Mouse (Mus musculus) kidney, adult 2 months (tissue): ENCODE data around the gene Nit2. TPM values are rescaled to one million over a fixed set of nuclear protein-coding genes. Genes with fewer than 3 reads are reported as not detected.
"Not testable (repeated sequence)": the region's sequence is repeated elsewhere in the genome, so short reads cannot be mapped to it uniquely, and the experiment has no call there.

Source experiments
- DNase-seq: peaks from one replicate; pipeline ENCODE4 v3.0.0; 2021
- H3K27ac ChIP-seq: fragments of 200-500 bp; 2 replicates; pipeline ENCODE4 v1.5.1; 2012; ENCODE audit warnings: low read depth, low read length, control low read depth, inconsistent platforms; ENCODE audit not compliant: insufficient read depth
- H3K27me3 ChIP-seq: fragments of 200-500 bp; replicated peaks from 2 replicates; pipeline ENCODE4 v1.6.1; 2012; ENCODE audit warnings: mild to moderate bottlenecking, moderate library complexity, low read length, inconsistent platforms; ENCODE audit not compliant: control insufficient read depth, insufficient read depth
- H3K36me3 ChIP-seq: fragments of 200-500 bp; 2 replicates; pipeline ENCODE4 v1.6.1; 2012; ENCODE audit warnings: mild to moderate bottlenecking, moderate library complexity, low read length, inconsistent platforms; ENCODE audit not compliant: control insufficient read depth, insufficient read depth
- H3K4me1 ChIP-seq: fragments of 200-500 bp; 2 replicates; pipeline ENCODE4 v1.6.1; 2011; ENCODE audit warnings: low read length; ENCODE audit not compliant: control insufficient read depth, insufficient read depth
- H3K4me3 ChIP-seq: fragments of 200-500 bp; 2 replicates; pipeline ENCODE4 v1.5.1; 2011; ENCODE audit warnings: mild to moderate bottlenecking, low read depth, low read length, control low read depth; ENCODE audit not compliant: insufficient read depth
- CTCF ChIP-seq: fragments of 200-500 bp; conservative IDR thresholded peaks from 2 replicates; pipeline ENCODE4 v1.5.1; 2011; ENCODE audit warnings: low read depth, mild to moderate bottlenecking, control low read depth, low read length, moderate library complexity, mixed read lengths; ENCODE audit not compliant: insufficient read depth, insufficient read length
- POLR2A ChIP-seq: fragments of 200-500 bp; IDR thresholded peaks from one replicate; pipeline ENCODE4 v1.6.1; 2011; ENCODE audit warnings: low read depth, low read length, control low read depth
- WGBS: fragments of 180-500 bp; shearing (Covaris S2); methylation state at CpG from one replicate; pipeline ENCODE4 v1.1.7; 2018; 5-methylcytosine and 5-hydroxymethylcytosine counted together
- polyA plus RNA-seq: library from polyadenylated mRNA; depleted of rRNA; stranded (reverse); fragments of >200 nt; gene quantifications from 2 replicates; pipeline ENCODE4 v1.2.3, GENCODE M21; 2012

Nit2 gene
- polyA plus RNA-seq, 1 experiment = 83.7 TPM

- 75% methylated on average over 2 of the region's 2 CpGs for WGBS
- TF ChIP-seq POLR2A = no peak
- TF ChIP-seq CTCF = no peak
- no peak overlapping the region for H3K27ac ChIP-seq
- no peaks in the 10 kb centered on the region for H3K27me3 ChIP-seq
- H3K36me3 ChIP-seq = no peaks in the 10 kb centered on the region; the same call in 1 of the 2 replicates
- H3K4me1 ChIP-seq = no peaks in the 10 kb centered on the region; the same call in 1 of the 2 replicates
- no peak overlapping the region for H3K4me3 ChIP-seq
- DNase-seq = no peak
Measured at GRCm38 (mm10) chr16:57175751-57176150, 8.6 kb upstream of the Nit2 start.

GRCm38 (mm10) chr16:57174480-57174879 is 7.3 kb upstream of the Nit2 start:
- not testable (repeated sequence) for H3K4me1 ChIP-seq, H3K27ac ChIP-seq, H3K36me3 ChIP-seq, H3K4me3 ChIP-seq, H3K27me3 ChIP-seq, DNase-seq

DNA sequence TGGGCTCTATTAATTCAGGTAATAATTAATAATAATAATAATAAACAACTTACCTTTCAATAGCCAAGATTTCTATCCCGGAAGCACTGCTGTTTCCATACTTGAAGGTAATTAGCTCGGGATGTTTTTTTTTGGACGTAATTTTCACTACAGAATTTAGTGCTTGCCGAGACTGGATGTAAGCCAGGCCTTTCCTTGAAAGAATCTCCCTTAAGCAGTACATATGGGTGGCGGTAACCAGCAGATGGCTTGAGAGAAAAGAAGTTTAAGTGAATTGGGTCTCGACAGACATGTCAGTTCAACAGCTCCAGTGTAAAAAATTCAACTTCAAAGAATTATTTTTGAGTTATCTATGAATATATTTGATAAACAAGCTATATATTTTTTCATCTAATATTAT is 4.4 kb upstream of the Nit2 start:
- H3K27ac ChIP-seq = no peak overlapping the region
- no peaks in the 10 kb centered on the region for H3K36me3 ChIP-seq
- peaks cover 3% of the 10 kb centered on the region for H3K4me1 ChIP-seq
- H3K4me3 ChIP-seq = no peak overlapping the region
- DNase-seq = no peak
- TF ChIP-seq CTCF = no peak
- no peak for TF ChIP-seq POLR2A
- WGBS = 58% methylated on average over 6 of the region's 6 CpGs
- no peaks in the 10 kb centered on the region for H3K27me3 ChIP-seq

GRCm38 (mm10) chr16:57171161-57171560 is 4.0 kb upstream of the Nit2 start:
- DNase-seq = peak; percentile 71
- no peaks in the 10 kb centered on the region for H3K27me3 ChIP-seq
- H3K36me3 ChIP-seq = no peaks in the 10 kb centered on the region
- H3K27ac ChIP-seq = peak overlapping the region; percentile 42; the same call in 1 of the 2 replicates
- TF ChIP-seq POLR2A = no peak
- TF ChIP-seq CTCF = no peak
- H3K4me1 ChIP-seq = peaks cover 3% of the 10 kb centered on the region
- 56% methylated on average over 8 of the region's 8 CpGs for WGBS
- H3K4me3 ChIP-seq = no peak overlapping the region

DNA sequence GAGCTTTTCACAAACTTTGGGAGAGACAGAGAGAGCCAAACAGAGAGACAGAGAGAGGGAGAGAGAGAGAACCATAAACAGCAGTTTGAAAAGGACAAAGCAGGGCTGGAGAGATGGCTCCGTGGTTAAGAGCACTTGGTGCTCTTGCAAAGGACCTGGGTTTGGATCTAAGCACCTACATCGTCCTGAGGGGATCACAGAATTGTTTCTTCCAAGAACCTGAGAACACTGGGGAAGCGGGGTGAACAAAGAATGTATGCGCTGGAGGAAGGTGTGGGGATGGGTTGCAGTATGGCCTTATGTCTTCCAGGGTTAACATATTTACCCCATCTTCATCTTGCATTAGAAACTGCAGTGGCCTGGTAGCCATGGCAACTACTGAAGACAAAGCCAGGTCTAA is 1.1 kb upstream of the Nit2 start:
- WGBS = 85% methylated on average over 4 of the region's 4 CpGs
- no peak overlapping the region for H3K27ac ChIP-seq
- no peak for DNase-seq
- TF ChIP-seq POLR2A (no peak), CTCF (no peak)
- H3K36me3 ChIP-seq = peaks cover 2% of the 10 kb centered on the region; the same call in 1 of the 2 replicates
- H3K4me3 ChIP-seq = no peak overlapping the region
- peaks cover 22% of the 10 kb centered on the region for H3K4me1 ChIP-seq
- H3K27me3 ChIP-seq = no peaks in the 10 kb centered on the region

DNA sequence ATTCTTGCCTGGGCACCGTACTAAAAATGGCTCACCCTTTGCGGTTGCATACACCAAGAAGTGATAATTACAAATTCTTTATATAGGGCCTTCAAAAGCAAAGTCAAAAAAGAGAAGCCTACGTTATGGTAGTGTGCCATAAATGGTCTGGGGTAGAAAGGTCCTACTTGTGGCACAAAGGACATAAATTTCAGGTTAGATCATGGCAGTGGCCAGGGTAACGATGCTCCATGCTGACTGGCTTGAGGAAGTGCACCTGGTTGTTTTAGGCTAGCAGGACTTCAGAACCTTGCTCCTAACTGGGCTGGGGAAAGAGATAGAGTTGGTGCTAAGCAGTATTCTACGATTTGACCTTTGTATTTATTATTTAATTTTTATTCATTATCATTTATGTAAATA is 372 bp upstream of the Nit2 start:
- no peak for DNase-seq
- H3K27ac ChIP-seq = peak overlapping the region; percentile 58
- H3K36me3 ChIP-seq = peaks cover 2% of the 10 kb centered on the region; the same call in 1 of the 2 replicates
- 15% methylated on average over 5 of the region's 5 CpGs for WGBS
- peaks cover 27% of the 10 kb centered on the region for H3K4me1 ChIP-seq
- TF ChIP-seq CTCF = no peak
- TF ChIP-seq POLR2A = no peak
- peak overlapping the region; percentile 87 for H3K4me3 ChIP-seq
- no peaks in the 10 kb centered on the region for H3K27me3 ChIP-seq

DNA sequence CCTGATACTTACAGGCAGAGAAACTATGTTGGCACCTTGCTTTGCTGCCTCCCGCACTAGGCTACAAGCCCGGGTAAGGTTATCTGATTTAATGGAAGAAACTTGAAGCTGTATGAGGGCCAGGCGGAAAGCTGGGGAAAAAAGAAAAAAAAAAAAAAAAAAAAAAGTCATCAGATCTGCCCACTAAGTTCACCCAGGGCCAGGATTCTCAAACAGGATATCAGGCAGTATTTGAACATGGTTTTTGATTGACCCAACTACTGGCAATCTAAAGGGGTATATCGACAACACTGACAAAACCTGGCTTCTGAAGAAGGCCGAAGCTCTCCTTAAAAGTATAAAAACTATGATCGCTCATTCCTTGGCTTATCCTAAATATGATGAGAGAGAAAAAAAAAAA is 1.1 kb downstream of the Nit2 start:
- WGBS = 62% methylated on average over 6 of the region's 6 CpGs
- Histone ChIP-seq H3K27ac (peak overlapping the region; percentile 48), H3K27me3 (no peaks in the 10 kb centered on the region), H3K36me3 (peaks cover 6% of the 10 kb centered on the region; the same call in 1 of the 2 replicates), H3K4me1 (peaks cover 27% of the 10 kb centered on the region), H3K4me3 (no peak overlapping the region)
- TF ChIP-seq POLR2A = no peak
- TF ChIP-seq CTCF = no peak
- no peak for DNase-seq

DNA sequence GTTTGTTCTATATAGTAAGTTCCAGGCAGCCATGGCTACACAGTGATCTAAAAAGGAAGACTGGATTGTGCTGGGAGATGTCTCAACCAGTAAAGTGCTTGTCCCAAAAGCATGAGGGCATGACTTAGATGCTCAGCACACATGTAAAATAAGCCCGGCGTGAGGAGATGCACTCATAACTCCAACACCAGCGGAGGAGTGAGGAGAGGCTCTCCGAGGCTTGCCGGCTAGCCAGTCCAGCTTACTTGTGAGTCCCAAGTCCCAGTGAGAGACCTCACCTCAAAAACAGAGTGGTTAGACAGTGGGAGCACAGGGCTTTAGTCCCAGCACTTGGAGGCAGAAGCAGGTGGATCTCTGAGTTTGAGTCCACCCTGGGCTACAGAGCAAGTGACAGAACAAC is 2.0 kb downstream of the Nit2 start:
- 85% methylated on average over 5 of the region's 5 CpGs for WGBS
- TF ChIP-seq POLR2A = no peak
- H3K27ac ChIP-seq = peak overlapping the region; percentile 51

More for the DNA sequence above, 2.0 kb downstream of the Nit2 start:
- Histone ChIP-seq H3K36me3 (peaks cover 10% of the 10 kb centered on the region; the same call in 1 of the 2 replicates), H3K4me3 (no peak overlapping the region), H3K4me1 (peaks cover 27% of the 10 kb centered on the region), H3K27me3 (no peaks in the 10 kb centered on the region)
- no peak for DNase-seq
